10 mouse cellular contexts compared by ENCODE assay signal in genomic region chr15:83756742-83757141, GRCm38 (mm10). TPM values are rescaled to one million over a fixed set of nuclear protein-coding genes. Genes with fewer than 3 reads are reported as not detected.
DNase-seq lines count a peak whose midpoint lies in the region; ATAC-seq and TF ChIP-seq lines count a peak whose summit lies in the region.
"Had no signal": no experiment of that assay in that cellular context is flagged by ENCODE, and none has a peak within 500 bp of the region (broad histone marks: within the 10 kb centered on the region; RNA-seq: fewer than 3 reads in every experiment).

No protein-coding gene starts in this region.

- no peaks in the 10 kb centered on the region for H3K79me2 ChIP-seq in liver, adult 2 months (ENCODE audit: control insufficient read depth, insufficient read depth, low read length)

- H3K4me2 ChIP-seq in forebrain, embryonic 15.5 days (replicated peaks) = no peak overlapping the region
- no peak overlapping the region for H3K4me2 ChIP-seq in liver, embryonic 11.5 days
- H3K4me2 ChIP-seq in liver, embryonic 14.5 days (ENCODE audit: low read depth) = no peak overlapping the region
- H3K4me2 ChIP-seq: hindbrain, embryonic 15.5 days; neural tube, embryonic 12.5 days had no signal

- POLR2A ChIA-PET in Patski (lab: Charles Lee) = no interaction called here

- H3K27ac ChIP-seq in forebrain, embryonic 10.5 days = 0 out of 2 replicates have a peak overlapping the region, but pooled peaks have one; percentile 1
- H3K27ac ChIP-seq in forebrain, embryonic 15.5 days (replicated peaks) = no peak overlapping the region
- no peak overlapping the region for H3K27ac ChIP-seq in liver, adult 2 months (replicated peaks; ENCODE audit: insufficient read depth, low read depth, low read length)
- H3K27ac ChIP-seq in liver, embryonic 11.5 days (ENCODE audit: low read depth, low read length) = no peak overlapping the region
- H3K27ac ChIP-seq in liver, embryonic 14.5 days = no peak overlapping the region
- H3K27ac ChIP-seq: hindbrain, embryonic 15.5 days; neural tube, embryonic 12.5 days had no signal

- in situ Hi-C loops in Patski (cut with MboI; ENCODE audit: low pct_unique_long_range_greater_than_20kb) = loop anchor here (10.0 to 25.0 kb wide), 2 partner anchors 92 to 369 kb away; no protein-coding TSS in a partner anchor

- H3K36me3 ChIP-seq in forebrain, embryonic 10.5 days (replicated peaks) = no peaks in the 10 kb centered on the region
- H3K36me3 ChIP-seq in forebrain, embryonic 15.5 days = no peaks in the 10 kb centered on the region
- H3K36me3 ChIP-seq in liver, adult 2 months (ENCODE audit: control insufficient read depth, insufficient read depth, low read length) = no peaks in the 10 kb centered on the region
- H3K36me3 ChIP-seq in liver, embryonic 11.5 days (ENCODE audit: control insufficient read depth, insufficient read depth, low read length) = no peaks in the 10 kb centered on the region
- no peaks in the 10 kb centered on the region for H3K36me3 ChIP-seq in liver, embryonic 14.5 days (replicated peaks; ENCODE audit: control insufficient read depth, insufficient read depth, low read depth)
- H3K36me3 ChIP-seq: hindbrain, embryonic 15.5 days; neural tube, embryonic 12.5 days had no signal

- CTCF ChIA-PET in Patski (lab: Charles Lee) = no interaction called here

- peaks cover 19% of the 10 kb centered on the region for H3K4me1 ChIP-seq in forebrain, embryonic 10.5 days
- peaks cover 20% of the 10 kb centered on the region for H3K4me1 ChIP-seq in forebrain, embryonic 15.5 days
- no peaks in the 10 kb centered on the region for H3K4me1 ChIP-seq in liver, adult 2 months (ENCODE audit: control insufficient read depth, insufficient read depth, low read length)
- H3K4me1 ChIP-seq in liver, embryonic 11.5 days (replicated peaks; ENCODE audit: control insufficient read depth, insufficient read depth, low read length) = no peaks in the 10 kb centered on the region
- H3K4me1 ChIP-seq in liver, embryonic 14.5 days (replicated peaks; ENCODE audit: control insufficient read depth in 2 of 2, insufficient read depth in 2 of 2, low read length in 1 of 2) = no peaks in the 10 kb centered on the region
- H3K4me1 ChIP-seq: neural tube, embryonic 12.5 days had no signal

- peak; percentile 75 for TF ChIP-seq CTCF in liver, adult 2 months (IDR thresholded peaks at IDR 0.05; ENCODE audit: low read depth, low read length)
- peak; percentile 79 for TF ChIP-seq CTCF in Patski (IDR thresholded peaks at IDR 0.05)
- peak; percentile 72 for TF ChIP-seq CTCF in liver, embryonic 14.5 days (IDR thresholded peaks at IDR 0.05; ENCODE audit: low read depth)

- no peak overlapping the region for H3K4me3 ChIP-seq in forebrain, embryonic 10.5 days
- no peak overlapping the region for H3K4me3 ChIP-seq in forebrain, embryonic 15.5 days
- no peak overlapping the region for H3K4me3 ChIP-seq in liver, adult 2 months (ENCODE audit: insufficient read depth, low read depth, low read length)
- H3K4me3 ChIP-seq in liver, embryonic 11.5 days (ENCODE audit: low read depth, low read length) = no peak overlapping the region
- no peak overlapping the region for H3K4me3 ChIP-seq in liver, embryonic 14.5 days (ENCODE audit: insufficient read depth in 1 of 2, low read depth in 2 of 2, low read length in 2 of 2)
- H3K4me3 ChIP-seq: hindbrain, embryonic 15.5 days; neural tube, embryonic 12.5 days had no signal

- peaks cover 27% of the 10 kb centered on the region for H3K27me3 ChIP-seq in forebrain, embryonic 10.5 days (ENCODE audit: poor library complexity, severe bottlenecking)
- H3K27me3 ChIP-seq in forebrain, embryonic 15.5 days = no peaks in the 10 kb centered on the region
- H3K27me3 ChIP-seq in liver, adult 2 months (ENCODE audit: control insufficient read depth, insufficient read depth, low read length) = no peaks in the 10 kb centered on the region
- H3K27me3 ChIP-seq in liver, embryonic 11.5 days (replicated peaks; ENCODE audit: control insufficient read depth, insufficient read depth, low read length) = no peaks in the 10 kb centered on the region
- H3K27me3 ChIP-seq in Patski = peaks cover 4% of the 10 kb centered on the region
- H3K27me3 ChIP-seq in liver, embryonic 14.5 days (ENCODE audit: control insufficient read depth, insufficient read depth, low read length) = no peaks in the 10 kb centered on the region
- H3K27me3 ChIP-seq: neural tube, embryonic 12.5 days had no signal

- no peak for ATAC-seq in forebrain, embryonic 15.5 days (replicated peaks)
- ATAC-seq in liver, embryonic 11.5 days (replicated peaks; ENCODE audit: low FRiP score) = no peak
- ATAC-seq in Patski = no peak
- no peak for ATAC-seq in liver, embryonic 14.5 days (ENCODE audit: insufficient read depth)

- no peak for TF ChIP-seq EP300 in liver, embryonic 14.5 days (IDR thresholded peaks at IDR 0.05; ENCODE audit: low read depth)

- 31% methylated on average over 9 of the region's 9 CpGs for whole genome bisulfite sequencing in forebrain, embryonic 10.5 days
- 30% methylated on average over 9 of the region's 9 CpGs for WGBS in forebrain, embryonic 15.5 days
- 26% methylated on average over 9 of the region's 9 CpGs for WGBS in liver, adult 2 months
- 21% methylated on average over 9 of the region's 9 CpGs for WGBS in liver, embryonic 11.5 days
- 14% methylated on average over 9 of the region's 9 CpGs for WGBS in liver, embryonic 14.5 days (ENCODE audit: insufficient replicate concordance)

- H3K9me3 ChIP-seq in forebrain, embryonic 10.5 days = peaks cover 6% of the 10 kb centered on the region
- no peaks in the 10 kb centered on the region for H3K9me3 ChIP-seq in forebrain, embryonic 15.5 days
- H3K9me3 ChIP-seq in liver, embryonic 11.5 days (ENCODE audit: control insufficient read depth, low read length) = 0 out of 2 replicates have a peak, but pooled peaks cover 2% of the 10 kb centered on the region
- no peaks in the 10 kb centered on the region; the same call in 1 of the 2 replicates for H3K9me3 ChIP-seq in liver, embryonic 14.5 days (ENCODE audit: control insufficient read depth, low read length)
- H3K9me3 ChIP-seq: hindbrain, embryonic 15.5 days; neural tube, embryonic 12.5 days had no signal

- peak; percentile 65 for DNase-seq in forebrain, embryonic 10.5 days (ENCODE audit: extremely low spot score, low spot score)
- peak; percentile 8 for DNase-seq in liver, adult 2 months (ENCODE audit: extremely low read depth, low read depth, low spot score)
- no peak for DNase-seq in liver, embryonic 11.5 days (ENCODE audit: low spot score)
- no peak for DNase-seq in Patski (ENCODE audit: low read depth, low spot score)
- DNase-seq in liver, embryonic 14.5 days (ENCODE audit: low read depth in 3 of 3, low spot score in 3 of 3) = no peak
- DNase-seq in layer of hippocampus, adult 8-10 months (ENCODE audit: low spot score in 2 of 2) = no peak
- DNase-seq in left cerebral cortex, adult 11 months (ENCODE audit: low spot score) = no peak

- H3K9ac ChIP-seq in forebrain, embryonic 15.5 days (replicated peaks) = no peak overlapping the region
- no peak overlapping the region for H3K9ac ChIP-seq in liver, adult 2 months (ENCODE audit: low read depth, low read length)
- no peak overlapping the region for H3K9ac ChIP-seq in liver, embryonic 11.5 days (ENCODE audit: low read depth, low read length)
- no peak overlapping the region for H3K9ac ChIP-seq in liver, embryonic 14.5 days (replicated peaks)
- H3K9ac ChIP-seq: hindbrain, embryonic 15.5 days; neural tube, embryonic 12.5 days had no signal

- no peak for TF ChIP-seq POLR2A in liver, adult 2 months (IDR thresholded peaks at IDR 0.05; ENCODE audit: extremely low read depth, insufficient read depth, low read length)

RNA-seq across cellular contexts. Expression of gene Mpped1, which starts 22.5 kb away (rescaled TPM):
- polyA plus RNA-seq in forebrain, embryonic 10.5 days (2016; fragmentation: Nextera tagmentation; extraction: Ambion mirVana) = 33.4 and 35.9 TPM in 2 replicates
- polyA plus RNA-seq in forebrain, embryonic 15.5 days (2015; fragmentation: Nextera tagmentation; extraction: Ambion mirVana) = 323 and 347 TPM in 2 replicates
- total RNA-seq in liver, adult 2 months (2014; rRNA removed) = not detected in 2 replicates
- polyA plus RNA-seq in liver, adult 2 months (2012; rRNA removed) = 0.13 TPM in 1 of 2 replicates, not detected in the other
- polyA plus RNA-seq in liver, embryonic 11.5 days (2014; fragmentation: Nextera tagmentation; extraction: Ambion mirVana) = 0.18 and 0.29 TPM in 2 replicates
- polyA plus RNA-seq in Patski (2021) = not detected
- polyA plus RNA-seq in liver, embryonic 14.5 days (2012; rRNA removed) = 0.02 and 0.22 TPM in 2 replicates
- not detected in 2 replicates for polyA plus RNA-seq in liver, embryonic 14.5 days (2014; fragmentation: Nextera tagmentation; extraction: Ambion mirVana)
- 100 to 1,000 TPM; 164 to 204 (median 185) TPM for total RNA-seq in layer of hippocampus, adult 8-10 months (2022)

RNA-seq across cellular contexts. Expression of gene Scube1, which starts 31.9 kb away (rescaled TPM):
- 58.7 and 68.0 TPM in 2 replicates for polyA plus RNA-seq in forebrain, embryonic 10.5 days (2016; fragmentation: Nextera tagmentation; extraction: Ambion mirVana)
- 17.9 and 20.9 TPM in 2 replicates for polyA plus RNA-seq in forebrain, embryonic 15.5 days (2015; fragmentation: Nextera tagmentation; extraction: Ambion mirVana)
- total RNA-seq in liver, adult 2 months (2014; rRNA removed) = 0.18 and 0.27 TPM in 2 replicates
- polyA plus RNA-seq in liver, adult 2 months (2012; rRNA removed) = 0.13 and 0.27 TPM in 2 replicates
- 2.5 and 4.0 TPM in 2 replicates for polyA plus RNA-seq in liver, embryonic 11.5 days (2014; fragmentation: Nextera tagmentation; extraction: Ambion mirVana)
- 0.71 TPM for polyA plus RNA-seq in Patski (2021)
- polyA plus RNA-seq in liver, embryonic 14.5 days (2012; rRNA removed) = 0.09 and 0.10 TPM in 2 replicates
- 0.10 TPM in 1 of 2 replicates, not detected in the other for polyA plus RNA-seq in liver, embryonic 14.5 days (2014; fragmentation: Nextera tagmentation; extraction: Ambion mirVana)
- total RNA-seq in layer of hippocampus, adult 8-10 months (2022) = 10 to 100 TPM; 17.6 to 18.5 (median 18.2) TPM

Comparison
In these comparisons a context has a peak if more than half of its experiments do, and no peak if none do; other contexts are left out.
1. DNase-seq: peak in forebrain, embryonic 10.5 days (single experiment) and liver, adult 2 months (single experiment); none in liver, embryonic 11.5 days (single experiment), Patski (single experiment), liver, embryonic 14.5 days (0 of 3), layer of hippocampus, adult 8-10 months (0 of 2) and left cerebral cortex, adult 11 months (single experiment).
2. RNA of gene Mpped1, which starts 22.5 kb away (polyA plus RNA-seq): 323 to 347 TPM in forebrain, embryonic 15.5 days and 33.4 to 35.9 TPM in forebrain, embryonic 10.5 days; 0.18 to 0.29 TPM in liver, embryonic 11.5 days, 0.13 TPM in liver, adult 2 months, 0.02 to 0.22 TPM in liver, embryonic 14.5 days and not detected in Patski (single experiment); every median in the first group is over 10 times any median in the second.
3. Peak in every context shown above with its lines, with median percentiles within 50 percentile points of each other: CTCF ChIP-seq.